Mouse (Mus musculus) thymus, postnatal 36 days (tissue): ENCODE data around the gene Atp8a2.
A peak's percentile ranks its signal among the peaks of the same experiment; 100 is the strongest.
"Not testable (repeated sequence)": the region's sequence is repeated elsewhere in the genome, so short reads cannot be mapped to it uniquely, and the experiment has no call there.

ENCODE experiments used
- DNase-seq, 2 experiments: peaks; one replicate each; pipeline ENCODE4 v3.0.0; 2022; ENCODE audit warnings: mixed read lengths in 2 of 2

Gene Atp8a2

DNA sequence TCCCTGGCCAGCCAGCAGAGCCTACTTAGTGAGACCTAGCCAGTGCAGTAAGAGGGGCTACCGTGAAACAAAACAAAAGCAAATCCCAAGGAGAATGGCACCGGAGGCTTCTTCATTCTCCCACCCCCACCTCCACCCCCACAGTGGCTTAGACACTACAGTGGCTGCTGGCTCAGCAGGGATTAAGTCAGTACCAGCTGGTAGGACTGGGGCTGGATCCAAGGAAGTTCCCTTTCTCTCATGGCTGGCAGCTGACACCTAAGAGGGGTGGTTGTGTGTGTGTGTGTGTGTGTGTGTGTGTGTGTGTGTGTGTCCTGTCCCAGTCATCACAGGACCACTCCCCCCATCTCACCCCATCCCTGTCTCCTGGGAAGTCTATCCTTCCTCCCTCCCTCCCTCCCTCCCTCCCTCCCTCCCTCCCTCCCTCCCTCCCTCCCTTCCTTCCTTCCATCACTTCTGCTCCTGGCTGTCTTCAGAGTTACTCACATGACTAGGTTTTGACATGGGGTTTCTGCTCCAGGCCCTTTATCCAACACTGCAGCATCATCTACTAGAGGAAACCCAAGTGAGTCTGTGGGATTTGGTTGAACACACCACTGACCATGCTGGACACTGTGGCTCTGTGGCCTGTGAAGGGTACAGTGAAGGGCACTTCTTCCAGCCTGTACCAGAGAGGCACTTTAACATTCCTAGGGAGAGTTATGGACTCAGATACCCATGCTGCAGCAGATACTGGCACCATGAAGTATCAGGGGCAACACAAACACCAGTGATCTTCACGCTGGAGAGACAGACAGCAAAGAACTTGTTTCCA lies 358.3 kb downstream of the Atp8a2 start:
- not testable (repeated sequence) for DNase-seq

- DNase-seq: not testable (repeated sequence)
Observed at GRCm38 (mm10) chr14:59837691-59838241, 359.2 kb downstream of the Atp8a2 start.

GRCm38 (mm10) chr14:59836876-59837543 lies 360.0 kb downstream of the Atp8a2 start:
- DNase-seq: no peak

GRCm38 (mm10) chr14:59829580-59829979 lies 367.4 kb downstream of the Atp8a2 start:
- no peak for DNase-seq

GRCm38 (mm10) chr14:59827409-59827808 lies 369.6 kb downstream of the Atp8a2 start:
- DNase-seq: no peak

DNA sequence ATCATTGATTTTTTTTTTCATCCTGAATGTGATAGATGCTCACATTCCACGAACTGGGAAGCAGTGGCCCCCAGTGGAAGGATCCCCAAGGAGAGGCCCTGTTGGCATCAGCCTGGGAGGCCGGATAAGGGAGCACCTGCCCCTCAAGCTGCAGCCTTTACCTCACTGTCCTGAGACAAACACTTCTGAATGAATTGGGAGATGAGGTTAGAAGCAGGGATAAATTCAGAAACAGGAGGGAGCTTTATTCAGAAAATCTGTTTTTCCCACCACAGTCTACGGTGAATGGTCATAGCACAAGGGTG lies 376.9 kb downstream of the Atp8a2 start:
- no peak for DNase-seq

GRCm38 (mm10) chr14:59819215-59820114 lies 377.5 kb downstream of the Atp8a2 start:
- no peak for DNase-seq

- DNase-seq: peak in 1 of 2 experiments; percentile 5
Observed at GRCm38 (mm10) chr14:59810316-59810715, 386.7 kb downstream of the Atp8a2 start.

- no peak for DNase-seq
Observed at GRCm38 (mm10) chr14:59809790-59810189, 387.2 kb downstream of the Atp8a2 start.

DNA sequence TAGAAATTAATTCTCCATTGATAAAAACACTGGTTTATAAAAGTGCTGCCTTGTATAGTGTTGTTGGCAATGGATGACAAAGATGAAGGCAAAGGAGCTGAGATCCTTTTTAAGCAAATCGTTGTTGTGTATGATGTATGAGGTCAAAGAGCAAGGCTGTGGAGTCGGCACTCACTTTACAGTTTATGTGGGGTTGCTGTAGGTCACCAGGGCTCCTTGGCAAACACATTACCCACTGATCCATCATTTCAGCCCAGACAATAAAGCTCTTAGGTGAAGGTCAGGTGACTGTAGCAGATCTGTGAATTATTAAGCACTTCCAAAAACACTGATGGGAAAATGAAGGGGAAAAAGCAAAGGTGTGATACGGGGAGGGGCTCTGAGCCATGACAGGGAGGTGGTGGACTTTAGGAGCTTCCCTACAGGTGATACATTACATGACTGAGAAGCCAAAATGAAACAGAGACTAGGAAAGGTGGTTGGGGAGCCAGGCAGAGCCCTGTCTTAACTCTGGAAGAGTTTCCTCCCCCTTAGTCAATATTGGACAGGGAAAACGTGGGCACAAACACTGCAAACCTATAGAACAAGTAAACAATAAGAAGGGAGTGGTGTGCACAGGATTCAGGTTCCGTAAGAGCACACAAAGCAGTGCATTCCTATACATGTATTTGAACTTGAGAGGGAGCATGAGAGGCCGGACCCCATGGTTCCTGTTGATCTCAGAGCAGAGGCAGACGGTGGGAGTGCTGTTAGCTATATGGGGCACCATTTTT lies 389.3 kb downstream of the Atp8a2 start:
- no peak for DNase-seq

- DNase-seq: no peak
Observed at GRCm38 (mm10) chr14:59806910-59807309, 390.1 kb downstream of the Atp8a2 start.

DNA sequence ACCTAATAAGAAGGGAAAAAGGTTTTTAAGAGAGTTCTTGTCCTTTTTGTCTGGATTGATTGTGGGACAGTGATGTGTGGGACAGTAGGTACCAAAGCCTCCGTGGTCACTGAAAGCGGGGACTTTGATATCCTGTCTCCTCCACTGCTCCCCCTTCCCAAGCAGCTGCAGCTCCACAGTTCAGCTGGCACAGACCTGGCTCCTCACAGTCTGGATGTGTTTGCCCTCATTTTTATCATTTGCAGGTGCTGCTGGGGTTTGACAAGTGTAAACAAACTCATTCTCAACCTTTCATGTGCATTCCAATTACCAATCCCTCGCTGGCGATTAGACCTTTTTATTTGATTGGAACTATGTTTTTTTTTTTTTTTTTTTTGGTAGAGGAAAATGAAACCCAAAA lies 390.8 kb downstream of the Atp8a2 start:
- no peak for DNase-seq

GRCm38 (mm10) chr14:59805683-59806082 lies 391.3 kb downstream of the Atp8a2 start:
- no peak for DNase-seq

DNA sequence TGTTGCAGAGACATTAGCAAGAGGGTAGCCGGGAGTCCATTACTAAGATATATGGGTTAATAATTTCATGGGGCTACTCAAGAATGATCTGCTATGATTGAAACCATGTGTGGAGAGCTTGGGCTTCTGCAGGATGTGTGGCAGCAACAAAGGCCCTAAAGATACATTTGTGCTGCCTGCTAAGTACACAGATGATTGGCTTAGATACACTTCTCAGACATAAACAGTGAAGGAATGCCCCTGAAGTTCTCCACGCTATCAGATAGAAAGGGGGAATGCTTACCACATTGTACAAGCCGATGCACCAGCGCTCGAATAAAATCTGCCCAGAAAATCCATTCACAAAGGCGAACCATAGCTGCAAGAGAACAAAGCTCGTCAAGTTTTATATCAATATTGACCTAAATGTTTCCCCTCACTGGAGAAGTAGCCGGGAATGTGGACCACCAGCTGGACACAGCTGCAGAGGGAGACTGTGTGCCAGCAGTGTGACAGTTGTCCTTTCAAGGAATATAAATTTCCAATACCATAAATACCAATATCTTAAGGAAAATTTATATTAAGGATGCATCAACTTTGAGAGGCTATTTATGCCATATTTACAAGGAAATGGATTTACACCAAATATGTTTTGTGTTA lies 394.9 kb downstream of the Atp8a2 start:
- DNase-seq: no peak

GRCm38 (mm10) chr14:59799511-59799910 lies 397.5 kb downstream of the Atp8a2 start:
- DNase-seq: no peak

DNA sequence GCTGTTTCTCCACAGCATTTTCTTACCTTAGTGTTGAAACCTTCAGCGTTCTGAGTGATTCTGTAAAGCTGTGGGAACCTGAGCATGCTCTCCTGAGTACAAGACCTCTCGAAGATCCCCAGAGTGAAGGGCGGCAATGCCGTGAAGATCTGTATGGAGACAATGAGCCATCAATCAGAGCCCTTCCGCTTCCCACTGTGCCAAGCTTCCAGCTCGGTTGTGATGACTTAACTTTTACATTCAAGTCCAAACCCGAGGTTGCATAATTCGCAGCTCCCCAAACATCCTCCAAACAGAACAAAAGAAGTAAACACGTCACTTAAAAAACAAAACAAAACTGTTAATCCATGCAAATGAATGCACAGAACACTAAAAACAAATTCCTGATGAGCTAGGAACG lies 403.1 kb downstream of the Atp8a2 start:
- DNase-seq: no peak

- no peak for DNase-seq
Observed at GRCm38 (mm10) chr14:59783348-59784341, 413.3 kb downstream of the Atp8a2 start.

- DNase-seq: no peak
Observed at GRCm38 (mm10) chr14:59780391-59780790, 416.6 kb downstream of the Atp8a2 start.

DNA sequence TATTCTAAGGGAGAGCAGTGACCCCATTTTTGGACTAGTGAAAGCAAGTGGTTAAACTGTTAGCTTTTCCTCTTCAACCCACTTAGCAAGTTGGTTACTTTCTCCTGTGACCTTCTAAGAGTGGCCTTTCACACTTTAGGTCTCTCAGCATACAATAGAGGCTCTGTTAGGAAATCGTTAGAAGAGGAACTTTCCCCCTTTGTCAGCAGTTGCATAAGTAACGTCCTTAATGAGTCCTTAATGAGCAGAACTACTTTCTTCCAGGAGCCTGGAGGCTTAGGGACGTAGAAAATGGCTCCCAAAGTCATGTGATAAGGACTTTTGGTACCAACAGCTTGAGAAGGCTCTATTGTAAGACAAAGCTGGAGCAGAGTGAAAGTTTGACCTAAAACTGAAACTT lies 434.8 kb downstream of the Atp8a2 start:
- no peak for DNase-seq

- DNase-seq: no peak
Observed at GRCm38 (mm10) chr14:59759900-59760493, 437.0 kb downstream of the Atp8a2 start.
